Mouse (Mus musculus): ENCODE data around the gene Dnm1. TPM values are rescaled to one million over a fixed set of nuclear protein-coding genes. Genes with fewer than 3 reads are reported as not detected.

Gene Dnm1
- total RNA-seq (2021): 1,000 to 10,000 TPM; 1,274 to 1,381 TPM
- long read RNA-seq, experiment 1, partial matches to known transcripts: 16 of 54 reads
- long read RNA-seq, experiment 1, other reads (novel, unspliced or antisense): 37 of 54 reads
- long read RNA-seq, experiment 2, partial matches to known transcripts: 34 of 88 reads
- long read RNA-seq, experiment 2, other reads (novel, unspliced or antisense): 53 of 88 reads

DNA sequence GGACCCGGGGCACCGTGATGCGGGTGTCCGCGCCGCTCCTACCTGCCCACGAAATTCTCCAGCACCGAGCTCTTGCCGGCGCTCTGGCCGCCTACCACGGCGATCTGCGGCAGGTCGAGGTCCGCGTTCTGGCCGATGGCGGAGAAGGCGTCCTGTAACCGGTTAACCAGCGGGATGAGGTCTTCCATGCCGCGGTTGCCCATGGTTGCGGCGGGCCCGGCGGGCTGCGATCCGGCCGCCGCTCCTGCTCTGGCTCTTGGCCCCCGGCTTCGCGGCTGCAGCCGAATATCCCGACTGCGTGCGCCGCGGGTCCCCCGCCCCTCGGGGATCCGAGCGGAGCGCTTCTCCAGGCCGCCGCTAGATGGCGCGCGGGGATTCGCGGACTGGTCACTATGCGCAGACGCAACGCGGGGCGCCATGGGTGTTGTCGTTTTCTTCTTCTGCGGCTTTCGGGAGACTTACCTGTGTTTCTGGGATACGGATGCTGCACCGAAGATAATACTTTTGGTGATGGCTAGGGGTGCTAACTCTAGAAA lies at the start of gene Dnm1:
Gene Dnm1, minus strand, starts transcription at position 332 of the 536 bp plus-strand sequence.
- peak; percentile 100 for TF ChIP-seq CTCF (conservative IDR thresholded peaks at IDR 0.05)
- Histone ChIP-seq H3K27ac (peak within 1 kb of the TSS; percentile 99), H3K4me3 (peak within 1 kb of the TSS; percentile 98)
- DNase-seq (ENCODE audit: low spot score in 2 of 2): peak; percentile 93 to 98

DNA sequence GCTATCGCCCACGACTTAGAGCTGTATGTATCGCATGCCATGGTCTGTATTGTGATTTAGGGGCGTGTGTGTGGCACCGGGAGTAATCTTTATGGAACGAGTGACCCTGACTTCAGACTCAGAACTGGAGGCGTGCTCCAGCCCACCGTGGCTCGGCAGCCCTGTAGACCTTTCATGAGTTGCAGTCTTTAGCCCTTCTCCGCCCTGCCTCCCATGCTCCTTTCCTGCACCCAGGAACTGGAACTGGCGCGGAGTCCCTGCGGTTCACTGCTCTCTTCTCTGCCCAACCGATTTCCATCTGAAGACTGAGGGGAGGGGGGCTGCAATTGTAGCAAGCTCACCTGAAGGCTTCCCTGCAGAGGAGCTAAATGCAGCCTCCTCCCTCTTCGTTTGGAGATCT lies 43.6 kb upstream of the Dnm1 start:
- TF ChIP-seq CTCF (conservative IDR thresholded peaks at IDR 0.05): no peak
- DNase-seq (ENCODE audit: low spot score in 2 of 2): no peak
- peak overlapping the region; percentile 86 for H3K4me3 ChIP-seq
- peak overlapping the region; percentile 96 for H3K27ac ChIP-seq

DNA sequence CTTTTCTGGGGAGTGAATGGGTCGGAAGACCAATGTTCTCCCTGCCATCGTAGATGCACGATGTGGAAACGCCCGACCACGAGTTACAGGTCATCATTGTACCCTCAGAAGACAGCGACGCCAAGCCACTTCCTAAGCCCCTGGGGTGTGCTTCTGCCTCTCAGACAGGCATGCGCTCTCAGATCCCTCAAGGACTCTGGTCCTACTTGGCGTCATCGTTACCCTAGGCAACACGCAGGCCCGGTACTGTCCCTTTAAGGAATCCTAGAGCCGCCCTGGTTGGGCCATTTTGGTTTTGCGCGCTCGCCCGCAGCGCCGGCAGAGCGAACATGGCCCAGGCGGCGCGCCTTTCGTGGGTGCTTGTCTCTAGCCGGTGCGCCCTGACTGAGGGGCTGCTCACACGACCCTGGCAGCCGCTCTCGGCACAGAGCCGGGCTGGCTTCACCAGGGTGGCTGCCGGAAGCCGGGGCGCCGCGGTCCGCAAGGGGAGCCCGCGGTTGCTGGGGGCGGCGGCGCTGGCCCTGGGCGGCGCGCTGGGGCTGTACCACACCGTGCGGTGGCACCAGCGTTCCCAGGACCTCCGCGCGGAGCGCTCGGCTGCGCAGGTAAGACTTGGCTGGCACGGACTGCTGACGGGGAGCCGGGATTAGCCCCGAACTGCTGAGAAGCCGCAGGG lies 42.9 kb upstream of the Dnm1 start:
- H3K4me3 ChIP-seq: peak overlapping the region; percentile 86
- peak overlapping the region; percentile 96 for H3K27ac ChIP-seq
- TF ChIP-seq CTCF (conservative IDR thresholded peaks at IDR 0.05): peak; percentile 27
- peak; percentile 89 to 95 for DNase-seq (ENCODE audit: low spot score in 2 of 2)

DNA sequence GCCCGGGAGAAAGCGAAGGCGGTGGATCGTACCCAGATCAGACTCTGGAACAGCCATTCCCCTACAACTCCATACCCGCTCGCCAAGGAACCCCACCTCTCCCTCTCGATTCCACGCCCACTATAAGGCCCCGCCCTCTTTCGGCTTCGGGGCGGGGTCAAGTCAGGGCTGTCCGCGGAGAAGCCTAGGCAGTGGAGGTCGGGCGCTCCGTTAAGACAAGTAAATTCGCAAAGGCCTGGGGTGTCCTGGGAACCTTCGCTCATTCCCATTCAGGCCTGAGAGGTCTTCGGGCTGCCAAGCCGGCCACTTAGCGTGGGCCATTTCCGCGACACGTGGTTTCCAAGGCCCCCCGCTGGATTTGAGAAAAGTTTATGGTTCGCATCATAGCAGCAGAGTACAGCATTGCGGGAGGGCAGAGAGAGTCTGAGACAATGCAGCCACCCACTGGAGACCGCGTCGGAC lies 42.4 kb upstream of the Dnm1 start, which contains the start of gene Ptges2:
Gene Ptges2, plus strand, starts transcription at position 413 of the 462 bp plus-strand sequence.
- no peak for TF ChIP-seq CTCF (conservative IDR thresholded peaks at IDR 0.05)
- peak within 1 kb of the TSS; percentile 96 for H3K27ac ChIP-seq
- peak within 1 kb of the TSS; percentile 86 for H3K4me3 ChIP-seq

DNA sequence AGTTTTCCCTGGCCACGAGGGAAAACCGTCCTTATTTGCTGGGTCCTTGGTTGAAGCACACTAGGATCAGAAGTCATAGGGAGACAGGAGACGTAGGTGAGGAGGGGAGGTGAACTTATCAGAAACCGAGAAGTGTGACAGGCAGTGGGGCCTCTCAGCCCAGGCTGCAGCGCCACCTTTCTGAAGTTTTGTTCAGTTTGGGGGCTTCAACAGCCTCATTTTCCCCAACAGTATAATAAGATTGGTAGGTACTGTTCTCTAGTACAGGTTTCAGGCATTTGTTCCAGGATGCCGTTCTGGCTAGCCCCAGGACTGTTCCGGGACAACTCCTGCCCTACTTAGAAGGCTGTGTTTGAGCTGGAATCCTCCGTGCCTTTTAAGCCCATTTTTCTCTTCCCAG lies 41.8 kb upstream of the Dnm1 start:
- Histone ChIP-seq H3K27ac (peak overlapping the region; percentile 96), H3K4me3 (peak overlapping the region; percentile 86)
- TF ChIP-seq CTCF (conservative IDR thresholded peaks at IDR 0.05): peak; percentile 74
- peak; percentile 41 to 47 for DNase-seq (ENCODE audit: low spot score in 2 of 2)

More for the DNA sequence above, 42.4 kb upstream of the Dnm1 start, which contains the start of gene Ptges2:
- DNase-seq (ENCODE audit: low spot score in 2 of 2): peak; percentile 86 to 89

DNA sequence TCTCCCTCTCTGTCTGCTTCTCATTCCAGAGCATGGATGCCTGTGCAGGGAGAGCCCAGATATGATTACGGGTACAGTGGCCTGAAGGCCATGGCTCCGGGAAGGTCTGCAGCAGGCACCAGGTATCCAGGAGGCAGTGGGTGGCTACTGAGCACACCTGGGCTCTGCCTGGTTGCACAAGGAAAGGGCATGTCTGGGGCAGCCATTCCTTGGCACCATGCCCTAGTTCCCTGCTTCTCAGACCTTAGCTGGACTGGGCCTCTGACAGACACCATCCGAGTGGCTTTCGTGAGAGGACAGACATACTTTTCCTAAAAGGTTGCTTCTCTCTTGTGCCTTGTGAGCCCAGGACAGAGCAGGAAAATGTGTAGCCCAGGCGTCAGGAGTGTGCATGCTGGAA lies 38.9 kb upstream of the Dnm1 start:
- no peak overlapping the region for H3K4me3 ChIP-seq
- no peak for TF ChIP-seq CTCF (conservative IDR thresholded peaks at IDR 0.05)
- no peak for DNase-seq (ENCODE audit: low spot score in 2 of 2)
- H3K27ac ChIP-seq: no peak overlapping the region

DNA sequence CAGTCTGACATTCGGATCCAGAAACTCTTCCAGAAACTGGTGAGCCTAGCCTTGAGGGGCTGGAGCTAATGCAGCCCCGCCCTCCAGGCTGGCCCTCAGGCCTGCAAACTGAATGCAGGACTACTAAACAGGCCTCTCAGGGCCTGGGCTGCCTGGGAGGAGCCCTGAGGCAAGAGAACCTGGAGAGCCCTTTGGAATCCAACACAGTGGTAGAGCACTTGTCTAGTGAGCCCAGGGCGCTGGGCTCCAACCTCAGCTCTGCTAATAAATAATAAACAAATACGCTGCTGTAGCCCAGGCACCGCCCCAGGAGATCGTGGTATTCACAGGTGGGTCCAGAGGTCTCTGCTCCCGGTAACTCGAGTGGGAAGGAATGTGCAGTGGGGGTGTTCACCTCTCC lies 37.7 kb upstream of the Dnm1 start:
- no peak for TF ChIP-seq CTCF (conservative IDR thresholded peaks at IDR 0.05)
- no peak overlapping the region for H3K4me3 ChIP-seq
- no peak overlapping the region for H3K27ac ChIP-seq
- DNase-seq (ENCODE audit: low spot score in 2 of 2): no peak

DNA sequence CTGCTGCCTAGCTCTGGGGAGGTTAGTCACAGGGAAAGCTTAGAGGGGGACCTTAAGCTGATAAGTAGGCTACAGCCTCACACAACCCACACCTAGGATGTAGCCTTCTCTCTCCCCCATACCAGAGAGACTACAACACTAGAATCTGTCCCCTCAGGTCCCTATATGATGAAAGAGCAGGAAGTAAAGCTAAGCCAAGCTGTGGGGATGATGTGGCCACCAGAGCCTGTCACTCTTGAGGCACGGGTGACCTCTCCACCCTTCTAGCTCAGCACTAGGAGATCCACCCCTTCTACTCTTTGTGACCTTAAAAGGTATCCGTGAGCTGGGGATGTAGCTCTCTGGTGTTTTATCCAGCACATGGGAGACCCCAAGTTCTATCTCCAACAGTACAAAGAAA lies 36.0 kb upstream of the Dnm1 start:
- no peak for TF ChIP-seq CTCF (conservative IDR thresholded peaks at IDR 0.05)
- H3K27ac ChIP-seq: no peak overlapping the region
- no peak for DNase-seq (ENCODE audit: low spot score in 2 of 2)
- no peak overlapping the region for H3K4me3 ChIP-seq

DNA sequence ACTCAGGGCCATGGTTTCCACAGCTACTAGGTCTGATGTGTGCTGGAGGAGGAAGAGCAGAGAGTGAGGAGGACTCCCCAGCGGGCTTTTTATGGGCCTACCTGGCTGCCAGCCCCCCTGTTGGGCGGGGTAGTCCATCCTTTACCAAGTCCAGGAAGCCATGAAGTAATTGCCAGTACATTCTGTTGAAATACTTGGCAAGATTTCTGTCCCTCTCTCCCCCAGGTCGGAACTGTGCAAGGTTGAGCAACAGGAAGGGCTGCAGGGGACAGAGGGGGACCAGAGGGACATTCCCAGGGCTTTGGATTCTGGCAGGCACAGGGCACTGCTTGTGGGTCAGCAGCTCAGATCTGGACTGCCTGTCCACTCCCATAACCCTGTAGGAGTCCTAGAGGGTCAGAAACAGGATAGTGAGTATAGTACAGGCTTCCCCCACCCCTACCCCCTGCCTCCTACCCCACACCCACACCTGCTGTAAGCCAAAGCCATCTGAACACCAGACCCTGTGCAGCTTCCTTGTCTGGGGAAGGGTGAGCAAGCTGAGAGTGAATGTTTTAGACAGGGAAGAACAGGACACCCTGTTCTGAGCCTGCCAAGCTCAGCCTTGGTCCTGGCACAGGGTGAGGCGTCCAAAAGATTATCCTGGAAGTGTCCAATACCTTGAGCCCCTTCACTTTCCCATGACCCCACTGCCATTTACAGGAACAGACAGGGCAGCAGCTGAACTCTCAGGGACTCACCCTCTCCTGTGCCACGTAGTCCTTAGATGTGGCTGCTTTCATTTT lies 34.8 kb upstream of the Dnm1 start, which contains the start of gene Lcn2:
Gene Lcn2, minus strand, starts transcription at position 547 of the 785 bp plus-strand sequence.
- TF ChIP-seq CTCF (conservative IDR thresholded peaks at IDR 0.05): no peak
- DNase-seq (ENCODE audit: low spot score in 2 of 2): no peak
- Histone ChIP-seq H3K4me3 (no peak within 1 kb of the TSS), H3K27ac (no peak within 1 kb of the TSS)

DNA sequence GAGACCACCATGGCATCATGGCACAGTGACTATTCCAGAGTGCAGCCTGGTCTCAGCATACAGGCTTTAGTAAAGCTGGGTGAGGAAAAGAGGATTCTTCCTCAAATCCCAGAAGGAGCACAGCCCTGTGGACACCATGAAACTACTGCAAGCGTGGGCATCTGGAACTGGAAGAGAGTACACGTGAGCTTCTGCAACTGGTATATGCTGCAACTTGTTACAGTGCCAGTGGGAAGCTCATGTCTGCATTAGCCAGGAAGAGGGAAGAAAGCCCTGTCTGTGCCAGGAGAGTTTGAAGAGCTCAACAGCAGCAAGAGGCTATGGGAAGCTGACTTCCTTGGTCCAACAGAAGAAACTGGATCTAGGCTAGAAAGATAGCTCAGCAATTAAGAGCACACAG lies 29.6 kb upstream of the Dnm1 start:
- no peak for DNase-seq (ENCODE audit: low spot score in 2 of 2)
- Histone ChIP-seq H3K4me3 (no peak overlapping the region), H3K27ac (no peak overlapping the region)
- TF ChIP-seq CTCF (conservative IDR thresholded peaks at IDR 0.05): no peak

DNA sequence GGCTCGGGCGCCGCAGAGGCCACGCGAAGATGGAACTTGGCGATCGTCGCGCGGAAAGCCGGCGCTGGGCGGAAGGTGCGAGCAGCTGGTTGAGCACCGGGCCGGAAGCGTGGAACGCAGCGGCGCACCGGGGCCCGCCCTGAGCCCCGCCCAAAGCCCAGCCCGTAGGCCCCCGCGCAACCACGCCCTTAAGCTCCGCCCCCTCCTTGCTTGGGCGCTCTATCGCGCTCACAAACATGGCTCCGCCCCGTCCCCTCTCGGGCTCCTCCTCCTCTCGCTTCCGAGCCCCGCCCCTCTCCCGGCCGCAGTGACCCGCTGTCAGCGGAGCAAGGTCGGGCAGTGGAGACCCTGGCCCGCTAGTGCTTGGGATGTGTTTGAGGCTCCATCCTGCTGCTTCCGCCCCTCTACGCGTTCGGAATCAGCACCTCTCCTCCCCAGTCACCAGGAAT lies 28.7 kb upstream of the Dnm1 start, which contains the start of gene 1110008P14Rik:
Gene 1110008P14Rik, minus strand, starts transcription at position 164 of the 449 bp plus-strand sequence.
- no peak for TF ChIP-seq CTCF (conservative IDR thresholded peaks at IDR 0.05)
- peak; percentile 94 to 95 for DNase-seq (ENCODE audit: low spot score in 2 of 2)
- peak within 1 kb of the TSS; percentile 92 for H3K27ac ChIP-seq
- H3K4me3 ChIP-seq: peak within 1 kb of the TSS; percentile 94

DNA sequence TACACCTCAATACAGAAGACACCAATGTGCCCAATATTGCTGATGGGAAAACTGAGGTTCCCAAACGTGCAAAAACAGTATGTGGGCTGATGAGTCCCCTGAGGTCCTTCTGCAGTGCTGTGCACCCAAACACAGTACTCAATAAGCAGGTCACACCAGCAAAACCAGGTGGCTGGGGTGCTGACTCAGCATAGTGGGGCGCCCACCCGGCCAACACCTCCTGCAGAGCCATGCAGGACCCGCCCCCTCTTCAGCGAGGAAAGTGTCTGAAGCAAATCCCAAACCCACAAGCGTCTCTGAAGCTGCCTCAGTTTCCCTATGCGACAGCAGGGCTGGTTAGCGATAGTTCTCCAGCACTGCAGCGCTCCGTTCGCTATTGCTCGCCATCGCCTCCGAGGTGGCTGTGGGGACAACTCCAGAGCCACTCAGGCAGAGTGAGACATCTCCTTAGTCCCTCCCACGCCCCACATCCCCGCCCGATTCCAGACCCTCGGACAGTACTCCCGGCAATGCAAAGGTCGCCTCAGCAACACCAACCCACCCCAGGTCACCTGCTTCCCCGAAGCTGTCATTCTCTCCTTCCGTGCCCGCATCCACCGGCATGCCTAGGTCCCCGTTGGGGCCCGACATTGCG lies 28.1 kb upstream of the Dnm1 start:
- DNase-seq (ENCODE audit: low spot score in 2 of 2): peak in 1 of 2 experiments; percentile 50
- Histone ChIP-seq H3K27ac (peak overlapping the region; percentile 92), H3K4me3 (peak overlapping the region; percentile 94)
- peak; percentile 13; the same call in 1 of the 2 replicates for TF ChIP-seq CTCF (conservative IDR thresholded peaks at IDR 0.05)
